Comparison of ENCODE assay signal across 11 mouse cellular contexts in the genomic region with DNA sequence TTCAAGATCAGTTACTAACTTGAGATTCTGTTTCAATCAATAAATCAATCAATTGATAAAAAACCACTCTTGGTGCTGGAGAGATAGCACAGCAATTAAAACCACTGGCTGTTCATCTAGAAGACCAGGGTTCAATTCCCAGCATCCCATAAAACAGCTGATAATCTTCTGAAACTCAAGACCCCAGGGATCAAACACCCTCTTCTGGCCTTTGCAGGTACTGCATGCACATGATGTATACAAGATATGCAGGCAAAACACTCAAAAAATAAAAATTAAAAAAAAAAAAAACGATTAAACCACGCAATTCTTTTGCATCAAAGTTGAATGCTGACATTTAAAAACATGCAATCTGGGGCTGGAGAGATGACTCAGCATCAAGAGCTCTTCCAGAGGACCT. TPM values are rescaled to one million over a fixed set of nuclear protein-coding genes. Genes with fewer than 3 reads are reported as not detected.
DNase-seq lines count a peak whose midpoint lies in the region; ATAC-seq and TF ChIP-seq lines count a peak whose summit lies in the region.
"Had no signal": no experiment of that assay in that cellular context is flagged by ENCODE, and none has a peak within 500 bp of the region (broad histone marks: within the 10 kb centered on the region; RNA-seq: fewer than 3 reads in every experiment).

No protein-coding gene starts in this region.

- no peak for DNase-seq in gastrocnemius, adult 2 months
- DNase-seq in gastrocnemius, postnatal 36 days: no peak
- no peak for DNase-seq in lung, postnatal 0 days (ENCODE audit: low spot score)
- DNase-seq in lung, postnatal 25 days (ENCODE audit: low spot score): no peak
- peak; percentile 64 for DNase-seq in ES-CJ7 (ENCODE audit: low read depth, low spot score)
- DNase-seq in retina, embryonic 14.5 days (ENCODE audit: low spot score): peak; percentile 13
- no peak for DNase-seq in gastrocnemius, postnatal 25 days

- H3K9ac ChIP-seq in lung, postnatal 0 days (replicated peaks; ENCODE audit: low read depth): no peak overlapping the region
- no peak overlapping the region for H3K9ac ChIP-seq in neural tube, embryonic 15.5 days (replicated peaks)
- H3K9ac ChIP-seq: hindbrain, embryonic 13.5 days had no signal

- intact Hi-C loops in gastrocnemius, adult 2 months (cut with DNase I): no loop called here
- intact Hi-C loops in gastrocnemius, postnatal 36 days (cut with DNase I): no loop called here

- WGBS in lung, postnatal 0 days: 98% methylated on average over 2 of the region's 2 CpGs
- WGBS in neural tube, embryonic 15.5 days: 98% methylated on average over 2 of the region's 2 CpGs

- no peak overlapping the region for H3K4me3 ChIP-seq in gastrocnemius, adult 2 months
- no peak overlapping the region for H3K4me3 ChIP-seq in lung, postnatal 0 days (ENCODE audit: low read depth, low read length)
- no peak overlapping the region for H3K4me3 ChIP-seq in neural tube, embryonic 15.5 days (replicated peaks)
- H3K4me3 ChIP-seq: hindbrain, embryonic 13.5 days had no signal

- H3K4me2 ChIP-seq in lung, postnatal 0 days (replicated peaks; ENCODE audit: low read depth, low read length): no peak overlapping the region
- no peak overlapping the region for H3K4me2 ChIP-seq in neural tube, embryonic 15.5 days
- H3K4me2 ChIP-seq: hindbrain, embryonic 13.5 days had no signal

- ATAC-seq in lung, postnatal 0 days: no peak
- ATAC-seq in neural tube, embryonic 15.5 days (ENCODE audit: low FRiP score): no peak

- no peaks in the 10 kb centered on the region for H3K27me3 ChIP-seq in lung, postnatal 0 days (replicated peaks; ENCODE audit: insufficient read depth, low read length)
- H3K27me3 ChIP-seq in neural tube, embryonic 15.5 days (replicated peaks): no peaks in the 10 kb centered on the region
- H3K27me3 ChIP-seq: hindbrain, embryonic 13.5 days had no signal

- TF ChIP-seq EP300 in lung, postnatal 0 days (IDR thresholded peaks at IDR 0.05): no peak

- H3K4me1 ChIP-seq in lung, postnatal 0 days (ENCODE audit: insufficient read depth, low read depth, low read length): peaks cover 8% of the 10 kb centered on the region
- peaks cover 18% of the 10 kb centered on the region for H3K4me1 ChIP-seq in neural tube, embryonic 15.5 days

- H3K9me3 ChIP-seq in lung, postnatal 0 days (ENCODE audit: low read length): no peaks in the 10 kb centered on the region
- peaks cover 2% of the 10 kb centered on the region; the same call in 1 of the 2 replicates for H3K9me3 ChIP-seq in neural tube, embryonic 15.5 days (replicated peaks)

- H3K36me3 ChIP-seq in lung, postnatal 0 days (ENCODE audit: insufficient read depth, low read length): no peaks in the 10 kb centered on the region
- H3K36me3 ChIP-seq in neural tube, embryonic 15.5 days: peaks cover 16% of the 10 kb centered on the region

- no peak overlapping the region for H3K27ac ChIP-seq in gastrocnemius, adult 2 months
- H3K27ac ChIP-seq in lung, postnatal 0 days (ENCODE audit: low read length): no peak overlapping the region
- H3K27ac ChIP-seq in neural tube, embryonic 15.5 days (replicated peaks): no peak overlapping the region
- H3K27ac ChIP-seq: hindbrain, embryonic 13.5 days had no signal

- TF ChIP-seq CTCF in gastrocnemius, adult 2 months (IDR thresholded peaks at IDR 0.05): peak; percentile 43
- peak; percentile 40 for TF ChIP-seq CTCF in lung, postnatal 0 days (IDR thresholded peaks at IDR 0.05)

RNA-seq across cellular contexts. Expression of gene Ccnf, which starts 2.6 kb away (rescaled TPM):
- total RNA-seq in gastrocnemius, adult 2 months (2021): under 1 TPM; 0.41 to 0.64 TPM
- total RNA-seq in gastrocnemius, postnatal 36 days (2021): 1 to 10 TPM in 1 of 2 experiments, under 1 TPM in 1; 0.91 to 1.1 TPM
- polyA plus RNA-seq in lung, postnatal 0 days (2015; fragmentation: Nextera tagmentation; extraction: Ambion mirVana): 2.8 and 4.5 TPM in 2 replicates
- 13.4 and 26.3 TPM in 2 replicates for polyA plus RNA-seq in neural tube, embryonic 15.5 days (2015; fragmentation: Nextera tagmentation; extraction: Ambion mirVana)
- total RNA-seq in gastrocnemius, postnatal 25 days (2021): 1 to 10 TPM in 1 of 2 experiments, under 1 TPM in 1; 0.61 to 1.1 TPM

RNA-seq across cellular contexts. Expression of gene Tedc2, which starts 28.0 kb away (rescaled TPM):
- 1 to 10 TPM; 1.4 to 2.5 TPM for total RNA-seq in gastrocnemius, adult 2 months (2021)
- 1 to 10 TPM in 1 of 2 experiments, under 1 TPM in 1; 0.96 to 1.1 TPM for total RNA-seq in gastrocnemius, postnatal 36 days (2021)
- 5.3 and 6.3 TPM in 2 replicates for polyA plus RNA-seq in lung, postnatal 0 days (2015; fragmentation: Nextera tagmentation; extraction: Ambion mirVana)
- 8.8 and 10.7 TPM in 2 replicates for polyA plus RNA-seq in neural tube, embryonic 15.5 days (2015; fragmentation: Nextera tagmentation; extraction: Ambion mirVana)
- total RNA-seq in gastrocnemius, postnatal 25 days (2021): 1 to 10 TPM; 1.4 to 1.9 TPM

RNA-seq across cellular contexts. Expression of gene Ntn3, which starts 39.3 kb away (rescaled TPM):
- total RNA-seq in gastrocnemius, adult 2 months (2021): under 1 TPM; 0.31 to 0.39 TPM
- under 1 TPM; 0.33 to 0.35 TPM for total RNA-seq in gastrocnemius, postnatal 36 days (2021)
- 2.3 and 2.5 TPM in 2 replicates for polyA plus RNA-seq in lung, postnatal 0 days (2015; fragmentation: Nextera tagmentation; extraction: Ambion mirVana)
- polyA plus RNA-seq in neural tube, embryonic 15.5 days (2015; fragmentation: Nextera tagmentation; extraction: Ambion mirVana): 5.9 and 6.0 TPM in 2 replicates
- total RNA-seq in gastrocnemius, postnatal 25 days (2021): under 1 TPM; 0.35 to 0.56 TPM
- total RNA-seq: granulocyte monocyte progenitor cell, adult 5-6 weeks; monocyte, adult 5-6 weeks had no signal

RNA-seq across cellular contexts. Expression of gene Tbc1d24, which starts 43.3 kb away (rescaled TPM):
- 1 to 10 TPM; 4.0 to 7.1 TPM for total RNA-seq in gastrocnemius, adult 2 months (2021)
- 1 to 10 TPM; 2.9 to 4.4 TPM for total RNA-seq in gastrocnemius, postnatal 36 days (2021)
- 1.8 and 1.9 TPM in 2 replicates for polyA plus RNA-seq in lung, postnatal 0 days (2015; fragmentation: Nextera tagmentation; extraction: Ambion mirVana)
- 21.0 and 24.0 TPM in 2 replicates for polyA plus RNA-seq in neural tube, embryonic 15.5 days (2015; fragmentation: Nextera tagmentation; extraction: Ambion mirVana)
- total RNA-seq in gastrocnemius, postnatal 25 days (2021): 1 to 10 TPM; 4.1 to 4.6 TPM

Comparison
In these comparisons a context has a peak if more than half of its experiments do, and no peak if none do; other contexts are left out.
1. DNase-seq: peak in ES-CJ7 (single experiment) and retina, embryonic 14.5 days (single experiment); none in gastrocnemius, adult 2 months (single experiment), gastrocnemius, postnatal 36 days (0 of 2), lung, postnatal 0 days (single experiment), lung, postnatal 25 days (single experiment) and gastrocnemius, postnatal 25 days (single experiment).